Mouse (Mus musculus): Measurements from ENCODE around the gene Agap1.

The Agap1 gene

GRCm38 (mm10) chr1:89849151-89849860 is 394.7 kb downstream of the Agap1 start:
- no peak for DNase-seq (ENCODE audit: low spot score)

DNA sequence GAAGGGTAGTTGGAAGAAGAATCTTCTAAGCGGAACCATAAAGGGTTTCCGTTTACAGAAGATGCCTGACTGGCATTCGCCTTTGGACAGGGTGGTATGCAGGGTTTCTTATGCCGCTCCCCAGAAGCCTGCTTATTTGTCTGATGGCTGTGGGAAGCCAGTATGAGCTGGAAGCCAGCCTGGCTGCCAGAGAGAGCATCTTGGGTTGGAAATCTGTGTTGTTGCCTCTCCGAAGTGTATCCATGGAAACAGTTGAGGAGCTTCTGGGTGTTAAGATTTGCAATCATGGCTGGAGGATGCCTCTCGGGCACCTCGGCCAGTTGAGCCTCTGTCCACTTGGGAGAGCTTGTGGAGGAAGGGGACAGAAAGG is 395.2 kb downstream of the Agap1 start:
- DNase-seq (ENCODE audit: low spot score): no peak

DNA sequence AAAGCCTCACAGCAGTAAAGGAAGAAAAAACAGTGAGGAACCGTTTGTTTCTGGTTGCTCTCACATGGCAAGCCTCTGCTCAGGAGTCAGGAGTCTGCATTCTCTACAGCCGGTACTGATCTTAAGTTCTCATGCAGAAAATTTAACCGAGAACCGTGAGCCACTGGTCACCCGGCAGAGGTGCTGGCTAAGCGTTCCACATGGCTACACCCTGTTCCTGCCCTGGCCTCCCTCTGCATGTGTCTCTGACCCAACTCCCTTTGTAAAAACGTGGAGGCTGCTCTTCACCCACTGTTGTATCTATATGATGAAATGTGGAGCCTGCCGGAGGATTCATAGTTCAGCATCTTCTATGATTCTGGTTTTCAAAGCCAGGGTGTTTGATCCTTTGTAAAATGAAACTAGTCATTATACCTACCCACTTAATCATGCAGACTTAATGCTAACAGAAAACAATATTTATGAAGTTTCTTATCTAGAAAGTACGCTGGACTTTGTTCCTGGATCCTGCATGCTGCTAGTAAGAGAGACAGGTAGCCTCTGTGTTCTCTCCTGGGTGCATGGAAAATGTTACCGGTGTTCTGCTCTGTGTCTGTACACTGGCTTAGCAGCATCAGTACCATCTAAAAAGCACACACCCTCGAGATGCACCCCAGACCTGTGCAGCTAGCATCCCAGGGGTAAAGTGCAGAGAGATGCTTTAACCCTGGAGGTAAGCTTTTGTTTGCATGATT is 396.2 kb downstream of the Agap1 start:
- DNase-seq (ENCODE audit: low spot score): no peak

DNA sequence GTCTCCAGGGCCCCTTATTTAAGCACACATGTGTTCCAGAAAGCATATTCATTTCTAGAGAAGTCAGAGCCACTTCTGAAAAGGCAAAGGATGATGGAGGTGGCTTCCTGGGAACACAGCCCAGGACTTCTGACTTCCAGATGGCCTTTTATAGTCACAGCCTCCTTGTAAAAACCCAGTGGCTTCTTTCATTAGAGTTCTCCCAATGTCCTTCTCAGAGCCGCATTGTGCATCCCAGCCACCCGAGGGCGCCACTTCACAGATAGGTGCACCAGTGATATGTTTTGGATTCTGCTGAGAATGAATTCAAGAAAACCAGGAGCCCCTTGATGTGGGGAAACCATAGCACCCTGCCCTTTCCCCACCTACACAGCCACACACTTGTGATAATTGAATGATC is 404.6 kb downstream of the Agap1 start:
- no peak for DNase-seq (ENCODE audit: low spot score)

DNA sequence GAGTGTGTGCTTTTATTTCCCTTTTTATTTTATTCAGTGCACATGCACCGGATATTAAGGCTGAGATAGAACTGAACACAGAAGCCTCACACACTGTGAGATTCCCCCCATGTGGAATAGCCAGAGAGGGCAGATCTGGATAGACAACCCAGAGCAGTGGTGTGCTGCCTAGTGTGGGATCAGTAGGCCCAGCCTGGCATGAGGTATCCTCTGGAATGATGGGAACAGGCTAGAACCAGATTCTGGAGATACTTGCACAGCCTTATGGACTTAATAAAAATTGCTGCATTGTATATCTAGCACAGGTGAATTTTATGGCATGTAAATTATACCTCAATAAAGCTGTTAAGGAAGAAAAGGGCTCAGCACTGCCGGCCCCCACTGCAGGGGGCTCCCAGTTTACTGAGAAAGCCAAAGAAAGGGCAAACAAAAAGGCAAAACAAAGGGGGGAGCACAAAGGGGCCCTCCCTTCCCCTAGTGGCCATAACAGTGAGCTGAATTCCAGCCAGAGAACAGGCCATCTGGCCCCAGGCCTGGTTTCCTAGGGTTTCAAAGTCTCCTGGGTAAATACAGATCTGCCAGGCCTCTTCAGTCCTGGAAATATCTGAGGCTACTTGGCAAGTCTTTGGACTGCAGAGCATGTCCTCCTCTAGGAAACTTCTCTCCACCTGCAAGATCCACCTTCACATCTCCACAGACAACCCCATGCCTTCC is 405.6 kb downstream of the Agap1 start:
- no peak for DNase-seq (ENCODE audit: low spot score)

DNA sequence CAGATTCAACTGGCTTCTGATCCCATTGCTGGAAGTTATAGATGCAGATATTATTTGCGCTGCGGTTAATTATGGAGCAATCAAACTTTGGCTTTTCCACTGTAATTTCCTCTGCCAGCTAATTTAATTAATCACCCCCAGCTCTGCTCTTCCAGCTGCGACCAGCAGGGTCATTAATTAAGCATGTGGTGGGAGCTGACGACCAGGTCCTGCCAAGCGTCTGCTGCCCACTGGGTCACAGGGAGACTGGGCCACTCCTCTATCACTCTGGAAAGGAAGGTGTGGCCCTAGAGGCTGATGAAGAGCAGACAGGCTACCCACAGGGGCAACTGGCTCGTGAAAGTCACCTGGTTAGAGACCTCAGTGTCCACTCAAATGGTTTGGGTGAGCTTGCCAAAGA is 411.2 kb downstream of the Agap1 start:
- no peak for DNase-seq (ENCODE audit: low spot score)

- DNase-seq (ENCODE audit: low spot score): no peak
Measured at GRCm38 (mm10) chr1:89867847-89868246, 413.2 kb downstream of the Agap1 start.

DNA sequence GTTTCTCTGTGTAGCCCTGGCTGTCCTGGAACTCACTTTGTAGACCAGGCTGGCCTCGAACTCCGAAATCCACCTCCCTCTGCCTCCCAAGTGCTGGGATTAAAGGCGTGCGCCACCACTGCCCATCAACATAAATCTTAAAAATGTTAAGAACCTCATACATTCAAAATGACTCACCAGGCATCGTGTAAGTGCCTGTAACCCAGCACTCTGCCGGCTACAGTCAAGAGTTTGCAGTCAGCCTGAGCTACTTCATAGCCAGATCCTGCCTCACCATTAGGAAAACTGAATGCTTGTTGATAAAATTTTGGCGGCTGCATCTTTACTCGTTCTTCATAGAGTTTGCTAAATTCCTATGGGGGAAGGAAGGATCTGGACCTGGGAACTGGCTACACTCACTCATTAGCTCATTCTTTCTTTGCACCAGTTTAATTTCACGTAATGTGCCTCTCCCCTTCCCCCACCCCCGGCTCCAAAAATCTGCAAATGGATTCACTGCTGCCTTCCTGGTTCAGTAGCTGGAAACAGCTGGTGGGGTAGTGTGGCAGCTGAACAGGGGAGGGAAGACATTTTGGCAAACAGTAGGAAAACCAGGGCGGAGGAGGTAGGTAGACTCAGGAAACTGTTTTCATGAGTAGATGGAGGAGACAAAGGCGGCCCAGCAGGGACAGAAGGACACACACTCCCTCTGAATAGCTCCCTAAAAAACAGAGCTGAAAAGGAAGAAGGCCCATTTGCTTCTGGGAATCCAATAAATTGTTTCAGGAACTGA is 415.7 kb downstream of the Agap1 start:
- no peak for DNase-seq (ENCODE audit: low spot score)

DNA sequence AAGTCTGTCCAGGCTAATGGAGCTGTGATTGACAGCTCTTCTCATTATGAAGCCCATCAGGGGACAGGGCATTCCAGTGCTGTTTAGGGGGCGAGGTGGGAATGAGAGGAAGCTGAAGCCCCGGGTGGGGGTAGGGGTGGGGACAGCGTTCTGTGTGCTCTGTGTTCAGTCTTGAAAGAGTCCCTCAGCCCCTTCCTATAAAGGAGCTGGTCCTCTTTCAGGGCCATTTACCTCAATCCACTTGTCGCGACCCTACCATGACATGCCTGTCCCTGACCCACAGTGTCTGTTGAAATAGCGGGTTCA is 416.3 kb downstream of the Agap1 start:
- no peak for DNase-seq (ENCODE audit: low spot score)

DNA sequence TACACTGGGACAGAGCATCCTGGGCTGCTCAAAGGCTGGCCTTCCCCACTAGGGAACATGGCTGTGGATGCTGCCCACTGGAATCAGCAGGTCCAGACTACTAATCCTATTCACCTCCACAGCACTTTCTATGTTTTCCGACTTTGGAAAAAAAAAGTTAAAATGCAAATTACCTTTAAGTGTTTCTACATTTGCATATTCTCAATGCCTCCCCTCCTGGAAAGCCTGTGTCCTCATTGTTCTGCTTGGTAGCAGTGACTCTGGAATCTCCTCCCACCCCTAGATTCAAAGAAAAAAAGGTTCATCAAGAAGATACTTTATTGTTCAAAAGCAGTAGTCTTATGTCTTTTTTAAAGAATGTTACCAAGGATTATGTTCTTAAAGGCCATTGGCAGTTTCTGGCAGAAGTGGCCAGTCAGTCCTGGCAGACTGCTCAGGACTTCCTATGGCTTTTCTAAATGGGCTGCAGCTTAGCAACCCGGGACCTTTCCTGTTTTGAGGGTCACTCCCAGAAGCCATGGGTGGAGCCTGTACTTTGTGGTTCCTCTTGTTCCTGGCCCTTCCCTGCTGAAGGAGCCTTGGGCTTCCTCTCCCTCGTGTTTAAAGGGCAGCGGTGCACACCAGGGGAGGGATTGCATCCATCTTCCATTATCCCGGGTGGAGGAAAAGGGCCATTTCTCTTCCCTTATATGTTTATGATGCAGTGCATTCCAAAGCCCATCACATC is 421.9 kb downstream of the Agap1 start:
- DNase-seq (ENCODE audit: low spot score): no peak

DNA sequence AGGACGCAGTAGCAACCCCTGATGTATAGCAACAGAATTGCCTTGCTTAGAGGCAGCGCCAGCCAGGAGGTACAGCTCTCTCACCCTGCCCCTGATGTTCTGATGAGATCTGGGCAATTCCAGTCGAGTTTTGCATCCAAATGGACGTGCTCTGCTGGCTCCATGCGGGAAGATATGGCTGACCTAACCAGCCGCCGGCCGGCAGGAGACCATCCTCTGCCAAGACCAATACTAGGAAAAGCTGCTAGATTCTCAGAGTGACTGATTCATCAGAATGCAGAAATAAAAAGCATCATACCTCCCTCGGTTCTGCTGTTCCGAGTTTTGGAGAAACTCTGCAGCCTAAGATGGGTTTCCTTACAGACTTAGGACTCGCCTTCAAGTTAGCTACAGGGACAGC is 423.9 kb downstream of the Agap1 start:
- no peak for DNase-seq (ENCODE audit: low spot score)

DNA sequence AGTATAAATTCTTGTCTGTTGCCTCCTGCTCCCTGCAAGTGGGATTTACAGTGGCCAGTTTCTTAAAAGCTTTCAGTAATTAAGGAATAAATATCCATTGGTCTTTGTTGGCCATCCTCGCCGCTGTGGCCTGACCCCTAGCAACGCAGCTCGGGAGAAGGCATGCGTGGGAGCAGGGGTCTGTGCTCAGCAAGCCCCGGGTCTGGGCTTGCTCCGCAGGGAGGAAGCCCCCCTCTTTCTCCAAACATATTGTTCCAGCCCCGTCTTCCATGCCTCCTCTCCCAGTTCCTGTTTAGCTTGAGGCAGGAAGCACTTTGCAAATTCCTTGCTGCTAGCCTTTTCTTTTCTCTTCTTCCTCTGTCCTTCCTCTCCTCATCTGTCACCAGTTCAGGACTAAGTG is 425.6 kb downstream of the Agap1 start:
- DNase-seq (ENCODE audit: low spot score): no peak

DNA sequence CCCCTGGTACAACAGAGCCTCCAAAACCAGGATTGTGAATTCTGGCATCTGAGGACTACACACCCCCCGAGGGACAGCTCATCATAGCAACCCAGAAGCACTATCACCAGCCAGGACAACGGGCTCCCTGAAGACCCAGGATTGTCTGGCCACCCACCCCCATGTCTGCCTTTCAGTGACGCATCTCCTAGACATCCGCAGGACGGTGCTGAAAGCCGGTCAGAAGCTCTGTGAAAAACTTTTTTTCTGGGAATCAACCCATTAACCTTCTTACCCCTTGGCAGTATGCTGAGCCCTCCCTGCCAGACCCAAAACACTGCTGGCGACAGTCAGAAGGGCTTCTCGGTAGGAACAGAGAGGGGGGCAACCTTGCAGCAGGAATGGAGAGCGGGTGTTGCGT is 426.2 kb downstream of the Agap1 start:
- DNase-seq (ENCODE audit: low spot score): no peak

GRCm38 (mm10) chr1:89884335-89884734 is 429.7 kb downstream of the Agap1 start:
- DNase-seq (ENCODE audit: low spot score): no peak

DNA sequence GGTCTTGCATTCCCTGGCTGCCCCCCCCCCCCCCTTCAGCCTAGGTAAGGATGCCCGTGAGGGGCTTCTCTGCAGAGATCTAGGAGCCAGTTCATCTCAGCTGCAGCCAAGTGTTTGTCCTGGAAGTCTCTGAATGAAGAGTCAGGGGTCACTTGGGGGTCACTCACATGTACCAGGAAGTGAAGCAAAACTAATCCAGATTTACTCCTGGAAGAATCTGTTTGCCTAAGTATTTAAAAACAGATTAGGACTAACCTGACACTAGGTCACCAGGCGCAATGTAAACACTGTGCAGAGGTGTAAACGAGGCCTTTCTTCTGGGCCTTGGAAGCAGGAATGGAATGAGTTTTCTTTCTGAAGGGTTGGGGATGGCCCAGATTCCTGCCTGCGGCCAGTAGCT is 431.1 kb downstream of the Agap1 start:
- DNase-seq (ENCODE audit: low spot score): no peak

DNA sequence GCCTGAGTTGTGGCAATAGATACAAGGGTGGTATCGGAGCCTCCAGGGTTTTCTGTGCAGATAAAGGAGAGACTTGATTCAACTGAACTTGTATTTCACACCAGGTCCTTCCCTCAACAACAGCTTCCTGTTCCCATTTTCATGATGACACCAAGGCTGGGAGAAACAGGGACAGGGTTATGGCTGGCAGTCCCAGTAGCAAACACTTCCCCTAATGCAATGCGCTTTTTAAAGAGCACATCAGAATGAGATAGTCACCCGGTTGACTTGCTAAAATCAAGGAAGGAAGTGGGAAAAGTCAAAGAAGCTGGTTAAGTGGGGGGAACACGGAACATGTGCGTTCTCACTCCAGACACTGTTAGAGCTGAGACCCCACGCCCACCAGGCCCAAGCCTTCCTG is 436.8 kb downstream of the Agap1 start:
- no peak for DNase-seq (ENCODE audit: low spot score)

DNA sequence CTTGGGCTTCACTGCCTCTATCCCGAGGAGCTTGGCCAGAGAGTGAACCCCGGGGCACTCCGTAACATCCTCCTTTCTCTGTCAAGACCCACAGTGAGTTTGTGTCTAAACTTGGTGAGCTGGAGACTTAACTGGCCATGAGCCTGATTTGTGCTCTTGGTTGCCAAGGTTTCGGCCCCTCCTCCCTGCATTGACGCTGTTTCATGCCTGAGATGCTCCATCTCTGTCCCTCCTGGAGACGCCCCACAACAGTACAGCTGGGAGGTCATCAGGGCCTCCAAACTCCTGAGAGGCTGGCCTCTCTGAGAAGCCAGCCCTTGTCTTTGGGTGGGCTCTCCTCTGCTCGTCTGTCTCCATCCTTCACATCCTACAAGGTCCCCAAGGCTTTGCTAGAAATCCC is 437.7 kb downstream of the Agap1 start:
- no peak for DNase-seq (ENCODE audit: low spot score)

- DNase-seq (ENCODE audit: low spot score): no peak
Measured at GRCm38 (mm10) chr1:89895801-89896200, 441.2 kb downstream of the Agap1 start.

GRCm38 (mm10) chr1:89899036-89899435 is 444.4 kb downstream of the Agap1 start:
- no peak for DNase-seq (ENCODE audit: low spot score)

GRCm38 (mm10) chr1:89899761-89900445 is 445.3 kb downstream of the Agap1 start:
- DNase-seq (ENCODE audit: low spot score): no peak

DNA sequence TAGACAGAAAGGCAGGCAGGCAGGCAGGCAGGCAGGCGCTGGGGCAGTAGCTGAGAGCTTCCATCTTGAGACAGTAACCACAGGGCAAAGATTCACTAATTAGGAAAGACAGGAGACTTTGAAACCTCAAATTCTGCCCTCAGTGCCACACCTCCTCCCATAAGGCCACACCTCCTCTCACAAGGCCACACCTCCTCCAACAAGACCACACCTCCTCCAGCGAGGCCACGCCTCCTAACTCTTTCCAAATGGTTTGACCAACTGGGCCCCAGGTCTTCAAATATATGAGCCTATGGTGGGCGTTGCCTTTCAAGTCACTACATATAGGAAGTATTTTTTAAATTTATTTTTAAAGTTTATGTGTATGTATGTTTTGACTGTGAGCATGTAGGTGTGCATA is 446.8 kb downstream of the Agap1 start:
- DNase-seq (ENCODE audit: low spot score): no peak
